Mouse (Mus musculus) CD4-positive, CD25-positive, alpha-beta regulatory T cell (primary cell): ENCODE data around the gene Bpifb5. TPM values are rescaled to one million over a fixed set of nuclear protein-coding genes. Genes with fewer than 3 reads are reported as not detected.

Source experiments
- polyA plus RNA-seq: library from polyadenylated mRNA; unstranded; fragments of 100-300 nt; shearing (Covaris generic); gene quantifications from one replicate; pipeline ENCODE4 v1.2.1, GENCODE M21; 2017

Bpifb5 gene
- polyA plus RNA-seq: not detected

GRCm38 (mm10) chr2:154223265-154223916 lies at the start of gene Bpifb5:
TSS of gene Bpifb5 (plus strand) at chr2:154223742.

GRCm38 (mm10) chr2:154190546-154191258 lies 32.8 kb upstream of the Bpifb5 start, which contains the start of gene Bpifb1:
TSS of gene Bpifb1 (plus strand) at chr2:154190818.

GRCm38 (mm10) chr2:154257554-154257953 lies 34.0 kb downstream of the Bpifb5 start, which contains the start of gene Bpifb9a:
TSS of gene Bpifb9a (plus strand) at chr2:154257854.

Other genes with a start within 250 kb of the Bpifb5 start
- gene Bpifa6, start 248.8 kb upstream of the Bpifb5 start, polyA plus RNA-seq: not detected
- gene Bpifa2, start 215.5 kb upstream of the Bpifb5 start, polyA plus RNA-seq: 341 TPM
- not detected for gene Bpifa3, start 93.4 kb upstream of the Bpifb5 start, polyA plus RNA-seq
- gene Bpifa1, start 80.9 kb upstream of the Bpifb5 start, polyA plus RNA-seq: not detected
- gene Bpifa5, start 61.1 kb upstream of the Bpifb5 start, polyA plus RNA-seq: not detected
- not detected for gene Bpifb1, start 32.9 kb upstream of the Bpifb5 start, polyA plus RNA-seq
- gene Bpifb9a, start 34.1 kb downstream of the Bpifb5 start, polyA plus RNA-seq: not detected
- not detected for gene Bpifb9b, start 83.5 kb downstream of the Bpifb5 start, polyA plus RNA-seq
- 18.1 TPM for gene Cdk5rap1, start 149.3 kb downstream of the Bpifb5 start, polyA plus RNA-seq
- gene Snta1, start 184.4 kb downstream of the Bpifb5 start, polyA plus RNA-seq: 0.24 TPM
- gene Cbfa2t2, start 212.7 kb downstream of the Bpifb5 start, polyA plus RNA-seq: 30.7 TPM